Mouse (Mus musculus) CD4-positive naive resting alpha-beta T cell, adult 76 days (primary cell): ENCODE results near the gene Espn. TPM values are rescaled to one million over a fixed set of nuclear protein-coding genes. Genes with fewer than 3 reads are reported as not detected.

Experiments
- total RNA-seq: library from RNA; stranded (reverse); gene quantifications from one replicate; pipeline ENCODE4 v1.2.4, GENCODE M21; 2023

Gene Espn
- total RNA-seq: 2.7 TPM

GRCm38 (mm10) chr4:152151966-152152544 lies at the start of gene Espn:
TSS of gene Espn (minus strand) at chr4:152152371.

GRCm38 (mm10) chr4:152177537-152178343 lies 25.6 kb upstream of the Espn start, which contains the start of gene Acot7:
TSS of gene Acot7 (plus strand) at chr4:152178134.

GRCm38 (mm10) chr4:152158585-152159284 lies 6.6 kb upstream of the Espn start, which contains the start of gene Hes2:
TSS of gene Hes2 (plus strand) at chr4:152158867.

GRCm38 (mm10) chr4:152115921-152116612 lies 36.1 kb downstream of the Espn start, which contains the start of gene Tnfrsf25:
TSS of gene Tnfrsf25 (plus strand) at chr4:152115934.

GRCm38 (mm10) chr4:152072121-152072601 lies 80.0 kb downstream of the Espn start, which contains the start of gene Plekhg5:
TSS of gene Plekhg5 (plus strand) at chr4:152072498.

Other genes with a start within 250 kb of the Espn start
- 44.3 TPM for gene Dnajc11, start 218.7 kb downstream of the Espn start, total RNA-seq
- 38.5 TPM for gene Thap3, start 163.4 kb downstream of the Espn start, total RNA-seq
- 14.7 TPM for gene Phf13, start 156.1 kb downstream of the Espn start, total RNA-seq
- gene Klhl21, start 143.6 kb downstream of the Espn start, total RNA-seq: 32.2 TPM
- gene Zbtb48, start 124.7 kb downstream of the Espn start, total RNA-seq: 20.2 TPM
- gene Tas1r1, start 113.8 kb downstream of the Espn start, total RNA-seq: not detected
- 42.2 TPM for gene Nol9, start 113.0 kb downstream of the Espn start, total RNA-seq
- 2.8 TPM for gene Plekhg5, start 79.9 kb downstream of the Espn start, total RNA-seq
- 36.5 TPM for gene Tnfrsf25, start 36.4 kb downstream of the Espn start, total RNA-seq
- not detected for gene Hes2, start 6.5 kb upstream of the Espn start, total RNA-seq
- gene Acot7, start 25.8 kb upstream of the Espn start, total RNA-seq: 6.3 TPM
- 0.23 TPM for gene Gpr153, start 121.9 kb upstream of the Espn start, total RNA-seq
- not detected for gene Hes3, start 139.3 kb upstream of the Espn start, total RNA-seq
- gene Icmt, start 144.9 kb upstream of the Espn start, total RNA-seq: 15.8 TPM
- gene Rnf207, start 166.6 kb upstream of the Espn start, total RNA-seq: not detected
- gene Rpl22, start 173.4 kb upstream of the Espn start, total RNA-seq: 940 TPM
- not detected for gene Chd5, start 186.3 kb upstream of the Espn start, total RNA-seq